Mouse (Mus musculus) liver, postnatal 0 days (tissue): Measurements from ENCODE around the gene Mia. TPM values are rescaled to one million over a fixed set of nuclear protein-coding genes. Genes with fewer than 3 reads are reported as not detected.

Source experiments
- ATAC-seq: fragments of 200-750 bp; cut with Nextera tagmentation; 2 replicates; pipeline ENCODE4 v1.8.0; 2017; ENCODE audit warnings: mild to moderate bottlenecking, moderate library complexity
- DNase-seq: peaks from one replicate; pipeline ENCODE4 v3.0.0-alpha.2; 2016
- H3K27ac ChIP-seq: fragments of 300-500 bp; sonication (generic); 2 replicates; pipeline ENCODE4 v1.5.1; 2014; ENCODE audit warnings: antibody characterized with exemption, moderate library complexity, mild to moderate bottlenecking, low read depth
- H3K27me3 ChIP-seq: fragments of 300-500 bp; sonication (generic); 2 replicates; pipeline ENCODE4 v1.6.1; 2014; ENCODE audit warnings: low read length, control low read depth, mixed read lengths; ENCODE audit not compliant: insufficient read depth
- H3K36me3 ChIP-seq: fragments of 300-500 bp; sonication (generic); replicated peaks from 2 replicates; pipeline ENCODE4 v1.6.1; 2014; ENCODE audit warnings: mild to moderate bottlenecking, control low read depth, low read length, moderate library complexity, mixed read lengths; ENCODE audit not compliant: insufficient read depth
- H3K4me1 ChIP-seq: fragments of 300-500 bp; sonication (generic); 2 replicates; pipeline ENCODE4 v1.6.1; 2014; ENCODE audit warnings: antibody characterized with exemption, mild to moderate bottlenecking, control low read depth; ENCODE audit not compliant: insufficient read depth
- H3K4me2 ChIP-seq: fragments of 300-500 bp; sonication (generic); 2 replicates; pipeline ENCODE4 v1.6.1; 2014; ENCODE audit warnings: low read depth, mild to moderate bottlenecking, low read length, moderate library complexity, mixed read lengths
- H3K4me3 ChIP-seq: fragments of 300-500 bp; sonication (generic); 2 replicates; pipeline ENCODE4 v1.5.1; 2014; ENCODE audit warnings: low read depth, low read length
- H3K9ac ChIP-seq: fragments of 300-500 bp; sonication (generic); replicated peaks from 2 replicates; pipeline ENCODE4 v1.6.1; 2014; ENCODE audit warnings: mild to moderate bottlenecking, moderate library complexity
- H3K9me3 ChIP-seq: fragments of 300-500 bp; sonication (generic); 2 replicates; pipeline ENCODE4 v1.6.1; 2016; ENCODE audit warnings: mild to moderate bottlenecking, control low read depth, low read length, mixed read lengths
- CTCF ChIP-seq: sonication (generic); IDR thresholded peaks from 2 replicates; pipeline ENCODE4 v1.5.1; 2016; ENCODE audit warnings: antibody characterized with exemption, low read depth
- EP300 ChIP-seq: IDR thresholded peaks from 2 replicates; pipeline ENCODE4 v1.6.1; 2016; ENCODE audit warnings: antibody characterized with exemption, low read depth, mild to moderate bottlenecking
- WGBS: fragments of 180-500 bp; shearing (Covaris S2); extraction: QIAGEN DNeasy Blood & Tissue Kit; methylation state at CpG from one replicate; pipeline ENCODE4 v1.1.7; 2014; ENCODE audit not compliant: insufficient replicate concordance; 5-methylcytosine and 5-hydroxymethylcytosine counted together
- polyA plus RNA-seq: library from polyadenylated mRNA; unstranded; fragments of >200 nt; fragmentation: Nextera tagmentation; extraction: Ambion mirVana; gene quantifications from 2 replicates; pipeline ENCODE4 v1.2.1, GENCODE M21; 2015

Gene Mia
- polyA plus RNA-seq, 1 experiment from 2014 or later: 0.99 TPM

- ATAC-seq: no peak
- WGBS: 87% methylated on average over 8 of the region's 8 CpGs
- DNase-seq: no peak
Observed at GRCm38 (mm10) chr7:27203730-27204449, 22.9 kb upstream of the Mia start.

GRCm38 (mm10) chr7:27198779-27199178 is 17.8 kb upstream of the Mia start:
- no peak overlapping the region for H3K27ac ChIP-seq
- no peak overlapping the region for H3K9ac ChIP-seq
- H3K4me2 ChIP-seq: no peak overlapping the region
- no peaks in the 10 kb centered on the region for H3K9me3 ChIP-seq
- WGBS: 77% methylated on average over 8 of the region's 8 CpGs
- ATAC-seq: no peak
- DNase-seq: no peak
- no peak overlapping the region for H3K4me3 ChIP-seq
- H3K36me3 ChIP-seq: peaks cover 16% of the 10 kb centered on the region
- H3K4me1 ChIP-seq: peaks cover 18% of the 10 kb centered on the region
- H3K27me3 ChIP-seq: no peaks in the 10 kb centered on the region
- TF ChIP-seq EP300: no peak
- TF ChIP-seq CTCF: no peak

More at GRCm38 (mm10) chr7:27203730-27204449, 22.9 kb upstream of the Mia start:
- TF ChIP-seq EP300 (no peak), CTCF (no peak)
- H3K27me3 ChIP-seq: no peaks in the 10 kb centered on the region
- no peak overlapping the region for H3K4me3 ChIP-seq
- no peak overlapping the region for H3K9ac ChIP-seq
- no peaks in the 10 kb centered on the region for H3K9me3 ChIP-seq
- no peaks in the 10 kb centered on the region for H3K4me1 ChIP-seq
- peaks cover 20% of the 10 kb centered on the region for H3K36me3 ChIP-seq
- no peak overlapping the region for H3K4me2 ChIP-seq
- no peak overlapping the region for H3K27ac ChIP-seq

- Histone ChIP-seq H3K9me3 (no peaks in the 10 kb centered on the region), H3K9ac (no peak overlapping the region), H3K36me3 (peaks cover 18% of the 10 kb centered on the region), H3K4me3 (no peak overlapping the region), H3K27ac (0 out of 2 replicates have a peak overlapping the region, but pooled peaks have one; percentile 22), H3K27me3 (no peaks in the 10 kb centered on the region), H3K4me2 (no peak overlapping the region), H3K4me1 (peaks cover 18% of the 10 kb centered on the region)
- DNase-seq: no peak
- ATAC-seq: no peak
- TF ChIP-seq CTCF (no peak), EP300 (no peak)
Observed at GRCm38 (mm10) chr7:27198355-27198754, 17.4 kb upstream of the Mia start.

GRCm38 (mm10) chr7:27197634-27198033 is 16.7 kb upstream of the Mia start:
- Histone ChIP-seq H3K4me1 (peaks cover 18% of the 10 kb centered on the region), H3K4me2 (no peak overlapping the region), H3K27ac (peak overlapping the region; percentile 22; the same call in 1 of the 2 replicates), H3K36me3 (peaks cover 18% of the 10 kb centered on the region), H3K9me3 (no peaks in the 10 kb centered on the region), H3K4me3 (no peak overlapping the region), H3K9ac (no peak overlapping the region), H3K27me3 (no peaks in the 10 kb centered on the region)
- ATAC-seq (no peak), DNase-seq (no peak)
- WGBS: 80% methylated on average over 8 of the region's 8 CpGs
- TF ChIP-seq EP300: no peak
- TF ChIP-seq CTCF: no peak

- H3K4me1 ChIP-seq: peaks cover 18% of the 10 kb centered on the region
- no peak overlapping the region for H3K4me2 ChIP-seq
- no peak overlapping the region for H3K4me3 ChIP-seq
- H3K9me3 ChIP-seq: no peaks in the 10 kb centered on the region
- ATAC-seq (no peak), DNase-seq (no peak)
- 0 out of 2 replicates have a peak overlapping the region, but pooled peaks have one; percentile 22 for H3K27ac ChIP-seq
- H3K9ac ChIP-seq: no peak overlapping the region
- 78% methylated on average over 3 of the region's 3 CpGs for WGBS
- H3K36me3 ChIP-seq: peaks cover 23% of the 10 kb centered on the region
- no peaks in the 10 kb centered on the region for H3K27me3 ChIP-seq
- no peak for TF ChIP-seq EP300
- TF ChIP-seq CTCF: no peak
Observed at GRCm38 (mm10) chr7:27197136-27197535, 16.2 kb upstream of the Mia start.

GRCm38 (mm10) chr7:27195681-27196611 is 15.0 kb upstream of the Mia start, which contains the start of the genes BC024978 and Snrpa:
BC024978 (plus strand) TSS chr7:27195781.
Snrpa (minus strand) TSS chr7:27196271.
- TF ChIP-seq CTCF: no peak
- peak; percentile 73 for TF ChIP-seq EP300
- peaks cover 35% of the 10 kb centered on the region for H3K36me3 ChIP-seq
- no peaks in the 10 kb centered on the region for H3K9me3 ChIP-seq
- H3K27me3 ChIP-seq: no peaks in the 10 kb centered on the region
- ATAC-seq: peak; percentile 98
- peak within 1 kb of the TSS; percentile 79 for H3K4me2 ChIP-seq
- under 1% methylated on average over 64 of the region's 64 CpGs for WGBS
- H3K4me3 ChIP-seq: peak within 1 kb of the TSS; percentile 73
- peak within 1 kb of the TSS; percentile 99 for H3K27ac ChIP-seq
- DNase-seq: peak; percentile 94
- peak within 1 kb of the TSS; percentile 82 for H3K9ac ChIP-seq
- peaks cover 18% of the 10 kb centered on the region for H3K4me1 ChIP-seq
